ENCODE assay signal across 16 mouse cellular contexts in the genomic region with DNA sequence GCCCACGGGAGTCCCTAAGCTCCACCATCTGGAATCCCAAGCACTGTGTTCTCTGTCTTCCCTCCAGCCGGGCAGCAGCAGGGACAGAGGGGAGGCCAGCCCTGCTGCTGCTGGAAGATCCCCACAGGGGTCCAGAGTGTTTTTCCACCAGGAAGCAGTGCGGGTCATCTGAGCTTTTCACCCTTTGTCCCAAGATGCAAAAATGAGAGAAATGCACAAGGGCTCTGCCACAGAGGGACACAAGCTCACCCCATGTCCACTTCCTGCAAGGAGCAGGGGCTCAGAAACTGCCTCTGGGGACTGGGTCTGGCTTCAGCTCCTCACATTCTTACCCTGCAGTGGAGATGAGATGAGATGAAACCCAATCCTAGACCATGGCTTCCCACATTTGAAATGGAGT. TPM values are rescaled to one million over a fixed set of nuclear protein-coding genes. Genes with fewer than 3 reads are reported as not detected.
"Had no signal": no experiment of that assay in that cellular context is flagged by ENCODE, and none has a peak within 500 bp of the region (broad histone marks: within the 10 kb centered on the region; RNA-seq: fewer than 3 reads in every experiment).

No protein-coding gene starts in this region.

- H3K36me3 ChIP-seq: lung, embryonic 15.5 days; midbrain, embryonic 12.5 days; neural tube, embryonic 12.5 days; stomach, embryonic 15.5 days had no signal

- H3K27ac ChIP-seq: lung, embryonic 15.5 days; macrophage; midbrain, embryonic 12.5 days; neural tube, embryonic 12.5 days; stomach, embryonic 15.5 days had no signal

- ATAC-seq: liver, postnatal 0 days; lung, postnatal 0 days had no signal

- H3K4me2 ChIP-seq: lung, embryonic 15.5 days; midbrain, embryonic 12.5 days; neural tube, embryonic 12.5 days; stomach, embryonic 15.5 days had no signal

- H3K27me3 ChIP-seq: lung, embryonic 15.5 days; megakaryocyte, embryonic 14.5 days; midbrain, embryonic 12.5 days; neural tube, embryonic 12.5 days; stomach, embryonic 15.5 days had no signal

- H3K9ac ChIP-seq: liver, postnatal 0 days; lung, embryonic 15.5 days; midbrain, embryonic 12.5 days; neural tube, embryonic 12.5 days; stomach, embryonic 15.5 days had no signal

- H3K4me3 ChIP-seq: lung, embryonic 15.5 days; megakaryocyte, embryonic 14.5 days; midbrain, embryonic 12.5 days; neural tube, embryonic 12.5 days; stomach, embryonic 15.5 days had no signal

- H3K9me3 ChIP-seq: lung, embryonic 15.5 days; megakaryocyte, embryonic 14.5 days; midbrain, embryonic 12.5 days; neural tube, embryonic 12.5 days; stomach, embryonic 15.5 days had no signal

- DNase-seq: liver, postnatal 0 days; lung, adult 2 months; lung, postnatal 14 days; lung, postnatal 36 days; midbrain, embryonic 14.5 days; right cerebral cortex, postnatal 14 days; thymus, adult 2 months; thymus, postnatal 25 days; thymus, postnatal 4 days had no signal

RNA-seq across cellular contexts. Expression of gene Ripor3, which starts 30.3 kb away (rescaled TPM):
- polyA plus RNA-seq: macrophage had no signal

RNA-seq across cellular contexts. Expression of gene Pard6b, which starts 40.1 kb away (rescaled TPM):
- polyA plus RNA-seq: macrophage had no signal
